Comparison of ENCODE assay signal across 8 mouse cellular contexts in the genomic region with DNA sequence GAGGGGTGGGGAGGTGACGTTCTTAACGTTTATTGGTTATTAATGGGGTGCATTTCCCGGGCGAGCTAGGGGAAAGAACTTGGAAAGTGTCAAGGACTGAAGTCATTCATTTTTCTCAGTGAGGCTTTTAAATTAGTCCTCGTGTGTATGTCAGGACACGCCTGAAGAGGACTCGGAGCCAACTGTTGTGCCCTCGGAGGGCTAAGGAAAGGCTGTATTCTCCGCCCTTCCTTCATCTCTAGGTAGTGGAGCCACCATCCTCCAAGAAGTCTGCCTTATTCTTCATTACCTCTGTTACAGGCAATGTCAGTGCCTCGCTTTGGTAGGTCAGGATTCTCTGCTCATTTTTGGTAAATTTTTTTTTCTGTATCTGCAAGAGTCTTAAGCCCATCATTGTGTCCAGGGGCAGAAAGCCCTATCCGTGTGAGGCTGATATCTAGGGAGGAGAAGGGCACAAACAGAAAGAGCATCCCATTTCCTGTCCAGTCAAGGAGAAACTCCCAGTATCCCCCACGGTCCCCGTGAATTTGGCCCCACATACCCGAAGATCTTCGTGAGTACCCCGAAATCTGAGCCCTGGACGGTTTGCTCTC.
A peak's percentile ranks its signal among the peaks of the same experiment; 100 is the strongest.
DNase-seq lines count a peak whose midpoint lies in the region; ATAC-seq and TF ChIP-seq lines count a peak whose summit lies in the region.

No protein-coding gene starts in this region.

- WGBS in limb, embryonic 13.5 days = 4% methylated on average over 17 of the region's 17 CpGs
- WGBS in stomach, embryonic 15.5 days = 7% methylated on average over 17 of the region's 17 CpGs

- peak overlapping the region; percentile 43 for H3K9ac ChIP-seq in limb, embryonic 13.5 days
- H3K9ac ChIP-seq in stomach, embryonic 15.5 days = peak overlapping the region; percentile 9

- H3K27ac ChIP-seq in testis, adult 2 months (ENCODE audit: control insufficient read depth, insufficient read depth, low read depth, low read length) = peak overlapping the region; percentile 61
- no peak overlapping the region for H3K27ac ChIP-seq in limb, embryonic 13.5 days
- peak overlapping the region; percentile 83 for H3K27ac ChIP-seq in stomach, embryonic 15.5 days

- no peaks in the 10 kb centered on the region for H3K27me3 ChIP-seq in testis, adult 2 months (ENCODE audit: control insufficient read depth, insufficient read depth, low read length)
- peaks cover 8% of the 10 kb centered on the region; the same call in 1 of the 2 replicates for H3K27me3 ChIP-seq in limb, embryonic 13.5 days
- H3K27me3 ChIP-seq in stomach, embryonic 15.5 days (replicated peaks) = no peaks in the 10 kb centered on the region

- H3K4me2 ChIP-seq in limb, embryonic 13.5 days (replicated peaks) = peak overlapping the region; percentile 67
- H3K4me2 ChIP-seq in stomach, embryonic 15.5 days = peak overlapping the region; percentile 70

- H3K36me3 ChIP-seq in testis, adult 2 months (ENCODE audit: control insufficient read depth, insufficient read depth, low read length) = no peaks in the 10 kb centered on the region
- no peaks in the 10 kb centered on the region for H3K36me3 ChIP-seq in limb, embryonic 13.5 days
- no peaks in the 10 kb centered on the region for H3K36me3 ChIP-seq in stomach, embryonic 15.5 days

- TF ChIP-seq CTCF in testis, adult 2 months (IDR thresholded peaks at IDR 0.05; ENCODE audit: control insufficient read depth, insufficient read depth, insufficient replicate concordance, low read depth, low read length) = no peak

- no peaks in the 10 kb centered on the region for H3K9me3 ChIP-seq in limb, embryonic 13.5 days
- no peaks in the 10 kb centered on the region for H3K9me3 ChIP-seq in stomach, embryonic 15.5 days

- H3K4me1 ChIP-seq in testis, adult 2 months (ENCODE audit: control insufficient read depth, insufficient read depth, low read length) = peaks cover 19% of the 10 kb centered on the region
- peaks cover 23% of the 10 kb centered on the region for H3K4me1 ChIP-seq in limb, embryonic 13.5 days
- H3K4me1 ChIP-seq in stomach, embryonic 15.5 days = peaks cover 25% of the 10 kb centered on the region

- ATAC-seq in limb, embryonic 13.5 days (ENCODE audit: low FRiP score, low read depth) = no peak; the same call in 1 of the 2 replicates
- ATAC-seq in stomach, embryonic 15.5 days (ENCODE audit: insufficient read depth, low FRiP score, low read depth) = peak; percentile 19; the same call in 1 of the 2 replicates

- DNase-seq in cerebellum, adult 8-10 months = peak; percentile 25
- DNase-seq in cerebellum, postnatal 10 days = no peak
- DNase-seq in testis, postnatal 10 days (ENCODE audit: low spot score) = no peak
- no peak for DNase-seq in ovary, adult 18-20 months (ENCODE audit: low spot score)
- no peak for DNase-seq in cerebellum, adult 9-11 months

- TF ChIP-seq POLR2A in testis, adult 2 months (IDR thresholded peaks at IDR 0.05; ENCODE audit: control insufficient read depth, low read depth, low read length) = no peak

- peak overlapping the region; percentile 70 for H3K4me3 ChIP-seq in testis, adult 2 months (ENCODE audit: control insufficient read depth, low read depth, low read length)
- peak overlapping the region; percentile 45 for H3K4me3 ChIP-seq in limb, embryonic 13.5 days
- peak overlapping the region; percentile 43 for H3K4me3 ChIP-seq in stomach, embryonic 15.5 days (replicated peaks)
